Mouse (Mus musculus): ENCODE measurements around the gene Tmem56.

DNA sequence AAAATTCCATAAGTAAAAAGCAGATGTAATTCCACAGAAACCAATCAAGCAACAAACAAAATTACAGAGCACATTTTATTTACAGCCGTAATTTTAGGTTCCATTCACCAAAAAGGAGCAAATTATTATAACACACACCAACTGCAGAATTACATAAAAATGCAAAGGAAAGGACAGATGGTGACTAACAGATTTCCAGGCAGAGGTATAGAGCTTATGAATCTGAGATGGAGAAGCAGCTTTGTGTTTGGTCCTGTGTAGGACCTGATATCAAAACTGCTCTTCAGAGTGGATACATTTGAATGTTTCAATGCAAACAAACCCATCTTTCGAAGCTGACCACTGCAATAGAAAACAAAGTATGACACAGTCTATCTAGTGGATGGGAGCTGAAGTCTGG lies 80.3 kb downstream of the Tmem56 start:
- TF ChIP-seq CTCF (IDR thresholded peaks at IDR 0.05; ENCODE audit: low read depth) (no peak), EP300 (IDR thresholded peaks at IDR 0.05; ENCODE audit: low read depth) (no peak)

All from liver, postnatal 0 days (tissue).